Mouse (Mus musculus) kidney, adult 11 months (tissue): ENCODE measurements at regions not wholly inside any gene's neighbourhood (a gene's known extent, or its start where the extent isn't known, plus 50 kb on each side); places are given as distances from the start of the nearest gene placed in this dataset.

Source experiments
- DNase-seq: peaks from one replicate; pipeline ENCODE4 v3.0.0; 2022

DNA sequence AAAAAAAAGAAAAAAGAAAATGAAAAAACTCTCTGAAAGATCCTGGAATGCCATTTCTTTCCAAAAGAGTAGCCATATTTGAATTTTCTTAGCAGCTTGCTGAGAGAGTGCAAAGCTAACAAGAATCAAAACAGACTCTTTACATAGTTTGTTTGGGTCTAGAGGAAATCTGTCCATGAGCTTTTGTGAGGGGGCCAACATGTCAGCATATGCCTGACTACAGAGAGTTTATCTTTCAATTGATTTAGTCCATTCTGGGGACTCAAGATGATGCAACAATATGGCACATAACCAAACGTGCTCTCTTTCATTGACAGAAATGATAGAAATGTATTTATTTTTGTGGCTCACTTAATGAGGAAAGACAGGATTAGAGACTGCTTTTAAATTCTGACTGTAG, 822.8 kb upstream of the Acvr2a start:
- no peak for DNase-seq

DNA sequence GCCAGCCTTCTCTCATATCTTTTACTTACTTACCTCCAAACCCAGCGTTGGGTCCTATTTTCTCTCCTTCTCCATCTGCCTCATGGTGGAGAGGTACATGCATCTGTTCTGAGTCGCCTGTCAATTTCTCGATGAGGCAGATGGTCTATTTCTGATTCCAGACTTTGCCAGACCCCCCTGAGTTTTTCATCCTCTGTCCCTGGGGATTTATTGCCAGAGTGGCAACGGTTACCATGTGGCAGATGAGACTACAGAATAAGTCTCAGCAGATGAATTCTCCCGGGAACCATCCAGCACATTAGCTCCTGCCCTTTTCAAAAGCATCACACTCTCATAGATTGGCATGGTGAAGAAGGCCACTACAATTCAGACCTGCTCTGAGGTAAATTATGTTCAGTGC, 819.7 kb upstream of the Acvr2a start:
- DNase-seq = no peak

DNA sequence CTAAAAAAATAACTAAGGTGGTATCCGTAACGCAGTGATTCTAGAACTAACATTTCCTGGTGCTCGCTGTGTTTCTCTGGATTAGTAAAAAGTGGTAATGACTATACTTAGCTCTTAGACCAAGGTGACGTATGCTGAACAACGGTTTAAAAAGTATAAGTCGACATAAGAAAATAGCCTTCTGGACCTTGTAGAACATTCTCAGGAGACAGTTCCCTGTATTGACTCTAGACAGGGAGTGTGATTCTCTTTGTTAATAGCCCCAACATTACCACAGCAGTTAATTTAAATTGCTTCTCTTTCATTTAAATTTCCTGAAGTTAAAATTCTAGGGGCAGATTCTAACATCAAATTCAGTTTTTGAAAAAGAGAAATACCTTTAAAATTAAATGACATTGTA, 812.7 kb upstream of the Acvr2a start:
- no peak for DNase-seq

DNA sequence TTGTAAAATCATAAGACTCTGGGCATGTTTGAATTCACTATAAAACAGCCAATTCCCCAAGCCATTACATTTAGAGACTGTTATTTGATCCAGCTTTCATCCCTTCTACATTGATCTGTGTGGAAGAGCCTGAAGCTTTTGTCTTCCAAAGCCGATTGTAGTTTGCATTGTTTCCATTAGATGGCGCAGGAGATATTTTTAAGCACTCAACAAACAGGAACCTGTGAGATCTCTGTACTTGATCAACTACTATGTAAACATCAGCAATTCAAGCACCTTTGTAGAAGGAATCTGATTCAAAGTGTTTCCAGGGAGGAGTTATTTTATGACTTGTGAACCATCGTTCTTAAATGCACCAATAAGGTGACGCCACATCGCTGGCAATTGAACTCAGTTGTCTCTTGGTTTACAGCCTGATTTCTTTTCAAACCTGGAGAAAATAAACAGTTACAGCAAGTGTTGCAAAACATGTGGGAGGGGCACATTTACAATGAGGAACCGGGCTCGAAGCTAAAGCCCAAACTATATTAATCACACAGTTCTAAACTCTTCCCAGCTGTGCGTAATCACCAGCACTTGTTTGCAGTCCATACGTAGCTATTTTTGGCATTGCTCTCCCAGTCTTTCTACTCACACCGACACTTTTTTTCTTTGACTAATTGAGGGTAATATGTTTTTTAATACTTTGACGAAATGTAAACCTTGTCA, 812.0 kb upstream of the Acvr2a start:
- peak; percentile 12 for DNase-seq

DNA sequence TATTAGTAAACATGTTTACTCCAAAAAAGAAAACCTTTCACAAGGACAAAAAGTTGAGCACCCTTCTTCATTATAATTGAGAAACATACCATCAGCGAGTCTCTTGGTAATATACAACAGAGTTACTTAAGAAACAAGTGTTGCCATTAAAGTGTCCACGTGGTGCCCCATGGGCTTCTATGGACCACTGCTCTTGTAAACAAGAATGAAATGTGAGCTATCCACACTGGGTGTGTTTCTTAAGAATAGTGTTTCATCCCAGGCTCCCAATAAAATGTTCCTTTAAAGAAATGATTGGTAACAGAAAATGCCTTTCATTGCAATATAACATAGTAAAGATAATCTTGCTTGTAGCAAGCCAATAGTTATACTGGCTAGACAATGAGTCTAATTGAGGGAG, 803.6 kb upstream of the Acvr2a start:
- no peak for DNase-seq

DNA sequence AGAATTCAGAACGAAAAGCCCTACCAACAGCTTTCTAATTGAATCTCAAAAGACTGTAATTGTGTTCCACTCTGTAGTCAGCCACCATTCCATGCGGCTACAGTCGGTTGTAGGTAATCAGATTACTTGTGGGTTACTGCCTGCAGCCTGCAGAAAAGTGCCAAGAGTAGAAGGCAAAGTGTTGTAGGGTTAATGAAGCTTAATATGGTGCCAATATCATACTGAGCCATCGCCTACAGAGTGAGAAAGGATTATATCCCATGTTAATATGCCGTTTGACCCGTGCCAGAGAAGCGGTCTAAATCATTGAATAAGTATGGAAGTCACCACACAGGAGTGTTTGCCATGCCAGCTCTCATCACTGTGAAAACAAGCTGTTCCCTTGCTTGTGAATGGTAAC, 786.4 kb upstream of the Acvr2a start:
- DNase-seq = no peak

DNA sequence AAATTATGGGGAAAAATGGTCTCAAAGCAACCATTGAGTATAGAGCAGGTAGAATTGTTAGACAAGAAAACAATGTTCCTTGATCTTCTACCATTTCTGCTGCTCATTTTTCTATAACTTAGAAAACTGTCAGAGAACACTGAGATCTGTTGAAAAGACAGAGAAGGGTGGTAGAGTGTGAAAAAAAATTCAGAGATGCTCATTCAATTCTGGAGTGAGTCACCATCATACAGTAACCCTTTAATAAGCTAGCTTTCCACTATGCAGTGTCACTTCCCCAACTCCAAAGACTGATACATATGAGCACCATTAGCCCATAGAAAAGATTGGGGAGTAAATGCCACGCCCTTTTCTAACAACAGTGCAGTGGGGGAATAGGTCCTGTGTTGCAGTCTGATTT, 752.5 kb upstream of the Acvr2a start:
- no peak for DNase-seq

DNA sequence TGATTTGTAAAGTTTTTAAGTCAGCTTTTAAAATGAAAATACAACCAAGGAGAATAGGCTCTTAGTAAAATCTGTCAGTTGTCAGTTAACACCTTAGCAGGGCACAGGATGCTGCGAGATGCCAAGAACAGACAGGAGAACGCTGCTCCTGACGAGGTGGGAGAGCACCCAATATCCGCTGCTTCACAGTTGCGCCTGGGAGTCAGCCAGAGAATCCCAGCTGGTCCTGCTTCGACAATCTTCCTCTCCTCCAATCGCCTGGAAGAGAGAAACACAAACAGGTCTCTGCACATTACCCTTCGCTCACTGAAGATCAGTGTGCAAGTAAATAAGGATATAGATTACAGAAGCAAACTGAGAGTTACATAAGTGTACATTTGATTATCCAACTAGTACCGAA, 750.5 kb upstream of the Acvr2a start:
- DNase-seq = no peak

DNA sequence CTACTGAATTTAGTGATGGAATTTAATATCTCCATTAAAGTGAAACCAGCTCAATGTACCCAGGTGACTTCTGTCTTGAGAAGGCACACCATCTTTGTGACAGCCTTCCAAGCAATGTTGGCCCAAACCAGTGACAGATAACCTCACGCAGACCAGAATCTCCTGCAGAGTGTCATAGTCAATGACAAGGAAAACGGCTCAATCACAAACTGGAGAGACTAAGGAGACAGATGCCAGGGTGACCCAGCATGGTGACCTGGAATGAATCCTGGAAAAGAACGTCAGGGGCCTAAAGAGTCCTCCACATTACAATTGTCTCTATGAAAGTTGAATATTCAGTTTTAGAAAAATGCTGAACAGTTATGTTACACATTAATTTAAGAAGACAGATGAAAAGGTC, 748.7 kb upstream of the Acvr2a start:
- no peak for DNase-seq

DNA sequence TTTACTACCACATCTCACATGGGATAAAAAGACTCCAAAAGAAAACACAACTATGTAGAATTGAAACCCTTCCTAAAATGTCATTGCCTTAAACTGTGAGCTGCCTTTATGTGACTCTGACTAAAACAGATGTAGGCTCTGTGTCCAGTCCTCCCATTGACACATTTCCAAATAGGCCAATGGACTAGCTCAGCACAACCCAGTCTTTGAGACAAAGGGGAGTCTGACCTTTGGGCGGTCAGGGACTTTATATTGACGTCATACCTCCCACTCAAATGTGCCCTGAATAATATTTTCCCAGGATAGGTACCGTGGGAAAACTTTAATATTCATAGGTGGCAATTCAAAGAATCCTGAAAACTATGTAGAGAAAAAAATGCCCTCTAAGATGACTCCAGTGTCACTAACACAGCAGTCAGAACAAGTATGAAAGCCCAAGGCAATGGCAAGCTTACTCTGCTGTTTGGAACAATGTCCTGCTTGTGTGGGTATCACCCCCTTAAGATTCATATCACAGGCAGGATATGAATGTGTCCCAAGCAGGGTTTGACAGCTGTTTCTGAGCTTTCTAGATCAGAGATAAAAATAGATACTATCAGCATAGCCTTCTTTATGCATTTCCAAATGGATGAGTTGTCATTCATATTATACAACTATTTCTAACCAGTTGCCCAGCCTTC, 731.6 kb upstream of the Acvr2a start:
- DNase-seq = no peak

DNA sequence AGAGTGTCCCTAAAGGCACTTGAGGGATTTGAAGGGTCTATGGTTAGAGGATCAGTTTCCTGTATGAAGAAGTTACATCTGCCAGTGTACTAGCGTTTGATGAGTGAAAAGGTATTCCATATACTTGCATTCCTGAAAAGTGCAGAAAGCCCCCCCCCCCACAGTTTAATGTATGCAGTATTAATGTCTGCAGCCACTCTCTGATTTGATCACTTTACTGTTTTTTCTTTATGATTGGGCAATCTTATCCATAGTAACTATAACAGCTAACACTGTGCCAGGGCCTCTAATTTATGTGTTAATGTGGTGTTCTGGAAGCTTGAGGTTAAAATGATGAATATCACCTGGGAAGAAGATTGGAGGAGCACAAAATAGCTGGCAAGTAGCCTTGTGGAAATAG, 715.6 kb upstream of the Acvr2a start:
- DNase-seq = no peak

DNA sequence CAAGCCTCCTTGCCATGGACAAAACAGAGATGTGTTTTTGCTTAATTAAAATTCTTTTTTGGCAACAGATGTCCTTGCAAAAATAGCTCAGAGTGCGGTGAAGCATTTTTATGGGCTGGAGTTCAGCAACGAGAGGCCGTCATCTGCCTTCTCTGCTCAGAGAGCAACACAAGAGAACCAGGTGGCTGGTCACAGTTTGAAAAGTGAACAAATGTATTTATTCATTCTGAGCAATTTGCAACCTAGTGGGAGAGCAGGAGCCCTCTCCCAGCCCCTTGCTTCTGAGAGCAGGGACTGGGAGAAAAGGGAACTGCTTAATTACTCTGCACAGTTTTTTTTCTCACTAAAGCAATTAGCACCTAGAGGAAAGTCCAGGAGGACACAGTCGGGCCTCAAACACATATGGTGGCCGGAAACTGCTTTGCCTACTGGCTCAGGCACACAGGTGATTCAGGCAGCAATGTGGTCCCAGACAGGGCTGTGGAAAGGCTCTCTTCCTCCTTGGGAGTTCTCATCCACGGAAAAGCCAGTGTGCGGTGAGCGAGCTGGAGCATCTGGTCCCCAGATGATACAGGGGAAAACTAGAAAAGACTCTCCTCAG, 714.9 kb upstream of the Acvr2a start:
- no peak for DNase-seq

DNA sequence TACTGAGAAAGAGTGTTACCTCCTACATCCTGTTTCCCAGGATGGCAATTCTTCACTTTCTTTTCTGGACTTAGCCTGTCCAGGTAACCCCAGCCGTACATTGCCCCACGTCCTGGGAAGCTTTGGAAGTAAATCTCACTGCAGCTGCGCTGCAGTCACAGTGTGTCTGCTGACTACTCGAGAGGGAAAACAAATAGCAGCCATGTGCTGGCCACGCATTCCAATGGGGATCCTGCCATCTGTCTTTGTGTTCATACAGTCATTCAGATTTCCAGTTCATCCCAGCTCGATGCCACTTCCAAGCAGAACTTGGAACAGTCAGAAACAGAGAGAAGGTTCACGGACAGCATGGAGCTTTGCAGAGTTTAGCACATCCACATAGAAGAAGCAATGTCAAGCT, 690.2 kb upstream of the Acvr2a start:
- DNase-seq = no peak

DNA sequence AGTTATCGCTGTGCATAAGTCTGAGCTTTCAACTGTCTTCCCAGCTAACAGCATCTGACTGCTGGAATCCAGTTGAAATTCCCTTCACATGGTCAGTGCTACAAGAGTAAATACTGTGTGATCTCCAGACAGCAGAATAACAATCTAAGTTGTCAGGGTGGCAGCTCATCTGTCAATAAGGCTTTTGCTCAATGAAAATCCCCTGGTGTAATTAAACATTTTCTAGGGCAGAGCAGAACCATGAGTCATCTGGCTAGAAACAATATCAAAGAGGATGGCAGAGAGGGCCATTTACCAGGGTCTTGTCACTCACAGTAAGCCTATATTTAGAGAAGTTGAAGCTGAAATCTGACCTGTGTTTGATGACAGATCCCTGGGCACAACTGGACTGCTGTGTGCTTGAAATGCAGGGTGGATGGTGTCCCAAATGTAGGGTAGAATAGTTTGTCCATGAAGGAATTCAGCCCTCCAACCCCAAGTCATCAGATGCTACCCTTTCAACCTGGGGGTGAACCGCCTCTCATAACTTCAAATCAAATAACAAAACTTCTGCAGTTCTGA, 675.8 kb upstream of the Acvr2a start:
- DNase-seq = no peak

DNA sequence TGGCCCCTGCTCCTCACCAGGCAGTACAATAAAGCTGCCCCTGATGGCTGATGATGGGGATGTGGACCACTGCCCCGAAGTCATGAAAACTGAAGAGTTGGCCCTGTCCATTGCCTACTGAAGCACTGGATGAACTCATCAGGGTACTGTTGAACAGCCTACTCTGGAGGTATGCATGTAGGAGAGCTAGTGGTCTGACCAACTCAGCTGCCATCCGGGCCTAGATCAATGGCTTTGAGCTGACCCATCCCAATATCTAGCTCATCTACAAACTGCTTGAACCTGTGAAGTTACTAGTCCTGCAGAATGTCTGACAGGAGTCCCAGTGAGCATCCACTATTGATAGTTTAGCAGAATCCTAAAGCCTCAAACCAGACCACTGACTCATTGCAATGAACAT, 672.6 kb upstream of the Acvr2a start:
- DNase-seq = no peak

DNA sequence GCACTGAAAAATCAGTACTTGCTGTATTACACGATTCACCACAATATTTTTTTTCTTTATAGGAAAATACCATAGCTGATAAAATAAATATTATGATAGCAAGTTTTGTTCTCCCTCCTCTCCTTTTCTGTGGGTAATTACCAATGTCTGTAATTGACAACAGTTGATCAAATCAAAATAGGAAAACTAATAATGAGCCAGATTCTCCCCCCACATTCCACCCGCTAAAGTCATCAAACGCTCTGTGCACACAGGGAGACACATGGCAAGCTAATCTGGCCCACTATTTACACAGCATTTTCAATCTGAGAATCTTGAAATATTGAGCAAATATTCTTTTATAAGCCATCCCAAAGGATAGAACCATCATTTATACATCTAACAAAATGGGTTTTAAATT, 659.2 kb upstream of the Acvr2a start:
- no peak for DNase-seq

DNA sequence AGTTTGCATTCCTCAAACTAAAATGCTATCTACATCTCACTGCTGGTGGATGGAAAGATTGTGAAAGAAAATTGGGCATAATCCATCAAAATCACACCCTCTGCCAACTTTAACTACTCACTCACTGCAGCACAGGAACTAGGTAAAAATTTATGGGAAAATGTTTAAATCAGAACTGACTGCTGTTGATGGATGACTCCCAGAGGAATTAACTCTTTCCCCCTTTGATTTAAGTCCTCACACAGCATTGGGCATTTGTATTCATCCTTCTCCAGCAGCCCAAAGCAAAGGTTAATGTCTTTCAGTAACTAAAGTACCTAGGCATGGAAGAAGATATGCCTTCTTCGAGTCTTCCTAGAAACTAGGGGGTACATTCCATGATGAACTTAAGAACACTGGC, 641.3 kb upstream of the Acvr2a start:
- no peak for DNase-seq

DNA sequence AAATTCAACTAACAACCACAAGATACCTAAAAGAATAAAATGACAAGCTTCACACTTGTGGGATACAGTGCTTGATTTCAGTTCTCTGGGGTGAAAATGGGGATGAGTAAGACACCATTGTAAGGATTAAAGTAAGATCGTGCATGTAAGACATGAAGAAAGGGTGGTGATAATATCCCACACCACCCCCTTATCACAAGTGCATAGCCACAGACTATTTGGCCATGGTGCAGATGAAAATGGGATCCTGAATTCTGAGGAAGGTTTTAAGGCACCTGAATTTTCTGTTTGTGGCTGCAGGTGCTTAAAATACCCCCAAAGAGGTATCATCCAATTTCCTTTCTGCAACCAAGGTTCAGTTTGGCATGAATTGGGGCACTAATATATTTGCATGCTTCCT, 627.7 kb upstream of the Acvr2a start:
- DNase-seq = no peak

DNA sequence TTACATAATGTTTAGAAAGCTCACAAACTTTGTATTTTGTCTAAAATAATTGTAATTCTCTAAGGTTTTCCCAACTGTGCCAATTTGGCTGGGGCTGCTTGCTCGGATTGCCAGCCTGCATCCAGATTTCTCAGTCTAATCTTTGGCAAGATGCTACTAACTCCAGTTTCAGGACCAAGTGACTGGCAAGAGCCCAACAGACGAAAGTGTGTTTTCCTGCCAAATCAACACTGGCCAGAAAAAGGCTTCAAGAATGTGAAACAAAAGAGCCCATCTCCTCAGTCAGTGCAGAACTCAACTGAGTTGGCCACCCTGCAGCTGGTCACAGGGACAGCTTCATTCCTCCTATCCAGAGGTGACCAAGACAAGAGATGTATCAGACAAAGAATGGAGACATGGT, 627.3 kb upstream of the Acvr2a start:
- no peak for DNase-seq

DNA sequence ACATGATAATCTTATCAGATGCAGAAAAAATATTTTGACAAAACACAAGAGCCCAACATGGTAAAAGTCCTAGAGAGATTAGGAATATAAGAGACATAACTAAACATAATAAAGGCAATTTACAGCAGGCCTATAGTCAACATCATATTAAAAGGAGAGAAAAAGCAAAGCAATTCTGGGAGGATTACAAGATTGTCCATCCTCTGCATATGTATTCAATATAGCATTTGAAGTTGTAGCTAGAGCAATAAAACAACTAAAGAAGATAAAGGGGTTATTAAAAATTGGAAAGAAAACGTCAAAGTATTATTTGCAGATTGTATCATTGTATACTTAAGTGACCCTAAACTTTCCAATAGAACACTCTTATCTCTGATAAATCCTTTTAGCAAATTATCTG, 602.1 kb upstream of the Acvr2a start:
- no peak for DNase-seq

DNA sequence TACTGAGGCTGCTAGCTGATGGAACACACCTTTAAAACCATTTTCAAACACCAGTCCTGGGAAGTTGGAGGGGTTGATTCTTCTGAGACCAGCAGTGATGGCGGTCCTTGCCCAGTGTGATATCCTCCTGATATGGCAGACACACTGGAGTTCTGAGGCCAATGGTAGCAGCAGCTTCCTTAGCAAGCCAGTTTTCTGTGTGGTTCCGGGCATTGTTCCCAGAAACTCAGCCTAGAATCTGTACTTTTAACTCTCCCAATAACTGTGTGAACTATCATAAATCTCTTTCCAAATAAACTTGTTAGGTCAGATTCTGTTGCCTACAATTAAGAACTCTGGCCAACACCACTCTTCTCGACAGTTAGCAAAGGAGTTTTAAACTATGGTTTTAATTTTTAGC, 593.1 kb upstream of the Acvr2a start:
- no peak for DNase-seq

DNA sequence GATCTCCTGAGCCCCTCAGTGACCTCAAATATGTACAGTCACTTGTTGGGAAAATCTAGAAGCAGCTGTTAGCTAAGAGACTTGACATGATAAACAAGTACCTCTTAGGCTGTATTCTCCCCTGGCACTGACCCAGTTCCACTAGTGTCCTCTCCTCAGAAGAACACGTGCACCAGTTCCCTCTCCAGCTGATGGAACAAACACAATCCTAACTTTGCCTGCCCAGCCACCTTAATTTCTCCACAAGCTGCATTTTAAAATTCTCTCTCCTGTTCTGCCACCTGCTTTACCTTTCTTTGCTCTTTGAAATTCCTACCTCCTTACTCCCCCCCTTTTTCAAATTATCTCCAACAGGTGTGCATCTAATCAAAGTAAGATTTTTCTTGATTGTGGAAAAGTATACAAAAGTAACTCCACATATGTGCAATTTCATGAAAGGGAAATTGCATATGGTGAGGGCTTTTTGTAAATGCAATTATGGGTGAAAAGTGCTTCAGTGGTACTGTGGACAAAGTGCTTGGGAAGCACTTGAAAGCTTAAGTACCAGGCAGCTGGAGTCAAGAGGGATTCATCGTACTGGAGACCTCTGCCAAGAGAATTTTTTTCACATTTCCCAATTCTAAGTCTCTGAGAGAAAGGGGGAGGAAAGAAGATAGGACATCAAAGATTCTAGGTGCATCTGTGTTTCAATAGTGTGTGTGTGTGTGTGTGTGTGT, 590.7 kb upstream of the Acvr2a start:
- DNase-seq = no peak

DNA sequence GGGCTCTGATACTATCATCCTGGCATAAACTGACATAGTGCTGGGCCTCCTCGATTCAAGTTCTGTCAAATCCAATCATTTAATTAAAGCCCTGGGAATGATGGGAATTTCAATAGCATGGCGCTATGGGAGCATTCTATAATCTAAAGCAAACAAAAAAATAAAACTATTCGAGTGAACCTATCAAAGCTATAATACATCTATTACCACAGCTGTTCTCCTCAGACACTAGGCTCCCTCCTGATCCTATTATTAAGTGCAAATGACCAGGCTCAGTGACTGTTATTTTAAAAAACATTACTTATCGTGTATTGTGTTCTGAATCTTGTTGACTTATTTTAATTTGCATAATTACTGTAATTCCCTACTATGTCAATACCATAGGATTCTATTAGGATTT, 563.7 kb upstream of the Acvr2a start:
- no peak for DNase-seq

DNA sequence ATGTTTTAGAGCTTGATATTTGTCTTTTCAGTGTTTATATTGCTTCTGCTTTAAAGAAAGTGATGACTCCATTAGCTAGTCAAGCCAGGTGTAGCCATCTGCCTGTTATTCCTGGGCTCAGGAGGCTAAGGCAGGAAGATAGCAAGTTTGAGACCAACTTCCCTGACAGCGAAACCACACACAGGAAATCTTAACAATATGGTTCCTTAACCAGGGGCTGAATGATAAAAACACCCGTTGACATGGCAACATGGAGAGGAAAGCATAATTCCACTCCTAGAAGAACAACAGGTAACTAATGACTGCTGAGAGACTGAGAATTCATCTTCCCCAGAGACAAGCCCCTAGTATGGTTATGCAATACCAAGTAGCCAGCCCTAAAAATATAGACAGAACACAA, 553.6 kb upstream of the Acvr2a start:
- DNase-seq = no peak
